Mouse (Mus musculus) mouse embryonic stem cell (cell line): ENCODE results near the gene Ssc4d.

Source experiments
- in situ Hi-C, 2 experiments: fragments of 300-500 bp; cut with MboI; formaldehyde crosslinking; loops; 1 replicate in 1 of 2; 3 replicates in 1 of 2; pipeline ENCODE4 v1.14.3; 2019 to 2020; ENCODE audit warnings: low sequenced_read_pairs in 2 of 2, low pct_unique_long_range_greater_than_20kb in 1 of 2, mixed read lengths in 1 of 2; ENCODE audit not compliant: unreplicated experiment in 1 of 2

Ssc4d gene

GRCm38 (mm10) chr5:135918059-135918437 is 56.3 kb downstream of the Ssc4d start:
- in situ Hi-C loops: no loop called here

- in situ Hi-C loops: no loop called here
Measured at GRCm38 (mm10) chr5:135917327-135918058, 56.8 kb downstream of the Ssc4d start.

DNA sequence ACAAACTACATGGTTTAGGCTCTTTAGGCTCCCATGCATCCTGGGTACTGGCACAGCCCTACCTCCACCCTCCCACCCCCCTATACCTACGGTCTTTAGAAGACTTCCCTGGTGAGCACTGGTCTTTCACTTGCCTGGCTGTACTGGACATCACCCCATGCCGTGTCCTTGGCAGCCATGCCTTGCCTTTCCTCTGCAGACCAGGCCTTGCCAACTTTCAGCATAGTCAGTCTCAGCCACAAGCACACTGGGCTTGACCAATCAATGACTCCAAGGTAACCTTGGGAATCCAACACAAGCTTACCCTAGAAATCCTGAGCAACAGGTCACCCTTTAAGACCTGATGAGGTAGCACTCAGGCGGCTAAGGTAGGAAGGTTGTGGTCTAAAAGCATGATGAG is 57.7 kb downstream of the Ssc4d start:
- in situ Hi-C loops: no loop called here

DNA sequence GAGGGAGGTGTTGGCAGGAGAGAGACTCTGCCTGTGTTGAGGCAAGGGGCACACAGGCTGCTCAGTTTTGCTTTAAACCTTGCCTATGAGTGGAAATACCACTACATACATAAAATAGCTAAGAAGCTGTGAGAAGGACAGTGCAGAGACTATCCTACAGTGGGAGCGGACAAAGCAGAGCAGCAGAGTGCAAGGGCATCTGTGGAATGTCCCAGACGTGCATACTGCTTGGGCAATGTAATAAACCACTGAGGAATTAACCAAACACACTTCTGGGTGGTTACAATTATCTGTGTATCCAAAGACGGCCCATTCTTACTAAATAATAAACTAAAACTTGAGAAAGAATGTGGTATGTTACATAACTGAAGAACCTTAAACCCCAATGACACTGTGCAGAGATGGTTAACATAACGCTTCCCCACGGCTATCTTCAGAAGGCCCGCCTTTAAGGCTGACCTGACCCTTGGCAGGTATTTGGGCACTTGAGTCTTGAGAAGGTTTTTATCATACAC is 58.2 kb downstream of the Ssc4d start:
- in situ Hi-C loops: no loop called here

DNA sequence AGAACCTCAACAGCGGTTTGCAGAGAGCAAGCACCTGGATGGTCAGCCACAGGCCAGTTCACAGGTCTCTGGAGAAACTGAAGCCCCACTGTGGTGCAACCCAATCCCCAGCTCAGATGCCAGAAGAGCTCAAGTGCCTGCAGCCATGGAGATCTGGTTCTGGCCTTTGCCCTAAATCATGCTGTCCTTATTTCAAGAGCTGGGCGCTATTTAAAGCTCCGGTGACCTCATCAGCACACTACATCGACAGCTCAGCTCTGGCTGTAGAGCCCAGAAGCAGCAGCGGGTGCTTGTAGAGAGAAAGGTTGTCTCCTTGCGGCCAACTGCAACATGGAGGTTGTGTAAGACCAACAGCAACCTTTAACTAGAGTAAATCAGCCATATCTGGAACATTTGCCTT is 60.2 kb downstream of the Ssc4d start:
- in situ Hi-C loops: no loop called here

GRCm38 (mm10) chr5:135913201-135913600 is 61.1 kb downstream of the Ssc4d start:
- in situ Hi-C loops: no loop called here

DNA sequence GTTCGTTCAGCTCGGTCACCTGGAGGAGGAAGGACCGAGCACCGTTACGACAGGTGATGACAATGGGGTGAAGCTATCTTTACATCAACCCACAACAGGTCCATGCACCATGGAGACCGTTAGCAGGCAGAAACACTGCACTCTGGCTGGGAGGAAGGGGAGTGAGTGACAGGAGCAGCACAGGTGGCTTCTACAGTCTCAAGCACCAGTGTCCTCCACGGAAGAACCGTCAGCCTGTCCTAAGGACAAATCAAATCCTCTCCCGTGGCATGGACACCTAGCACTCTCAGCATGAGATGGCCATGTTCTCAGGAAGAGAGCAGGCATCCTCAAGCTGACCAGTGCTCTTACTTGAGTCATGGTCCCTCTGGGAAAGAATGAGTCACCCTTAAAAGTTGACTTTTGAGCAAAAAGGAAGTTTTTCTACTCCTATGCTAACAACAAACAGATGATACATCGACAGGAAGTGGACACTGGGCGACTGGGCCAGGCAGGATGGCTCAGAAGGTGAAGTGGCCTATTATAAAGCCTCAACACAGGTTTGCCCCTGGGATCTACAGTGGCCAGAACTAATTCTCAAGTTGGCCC is 62.6 kb downstream of the Ssc4d start:
- in situ Hi-C loops: no loop called here

- in situ Hi-C loops: no loop called here
Measured at GRCm38 (mm10) chr5:135910813-135911212, 63.5 kb downstream of the Ssc4d start.
